Mouse (Mus musculus) ovary, postnatal 36 days (tissue): ENCODE results near the gene Grhl1.
"Not testable (repeated sequence)": the region's sequence is repeated elsewhere in the genome, so short reads cannot be mapped to it uniquely, and the experiment has no call there.

Source experiments
- DNase-seq: peaks from one replicate; pipeline ENCODE4 v3.0.0; 2022; ENCODE audit warnings: low spot score, mixed read lengths

Gene Grhl1

DNA sequence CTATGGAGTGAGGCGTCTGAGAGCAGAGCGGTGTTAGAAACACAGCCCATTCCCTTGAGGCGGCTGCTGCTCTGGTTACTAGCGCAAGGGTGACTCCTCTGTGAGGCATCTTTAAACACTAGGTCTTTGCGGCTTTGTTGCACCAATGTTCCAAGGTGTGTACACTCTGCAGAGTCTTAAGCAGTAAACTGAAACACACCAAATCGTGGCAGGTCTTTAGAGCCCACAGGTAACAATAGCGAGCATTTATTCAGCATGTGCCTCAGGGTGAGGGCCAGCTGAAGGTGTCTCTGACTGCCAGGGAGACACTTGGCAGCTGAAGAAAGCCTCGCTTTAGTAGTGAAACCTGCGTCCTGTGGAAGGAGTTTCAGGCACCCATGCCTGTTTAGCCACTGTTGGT is 20.0 kb downstream of the Grhl1 start:
- no peak for DNase-seq

DNA sequence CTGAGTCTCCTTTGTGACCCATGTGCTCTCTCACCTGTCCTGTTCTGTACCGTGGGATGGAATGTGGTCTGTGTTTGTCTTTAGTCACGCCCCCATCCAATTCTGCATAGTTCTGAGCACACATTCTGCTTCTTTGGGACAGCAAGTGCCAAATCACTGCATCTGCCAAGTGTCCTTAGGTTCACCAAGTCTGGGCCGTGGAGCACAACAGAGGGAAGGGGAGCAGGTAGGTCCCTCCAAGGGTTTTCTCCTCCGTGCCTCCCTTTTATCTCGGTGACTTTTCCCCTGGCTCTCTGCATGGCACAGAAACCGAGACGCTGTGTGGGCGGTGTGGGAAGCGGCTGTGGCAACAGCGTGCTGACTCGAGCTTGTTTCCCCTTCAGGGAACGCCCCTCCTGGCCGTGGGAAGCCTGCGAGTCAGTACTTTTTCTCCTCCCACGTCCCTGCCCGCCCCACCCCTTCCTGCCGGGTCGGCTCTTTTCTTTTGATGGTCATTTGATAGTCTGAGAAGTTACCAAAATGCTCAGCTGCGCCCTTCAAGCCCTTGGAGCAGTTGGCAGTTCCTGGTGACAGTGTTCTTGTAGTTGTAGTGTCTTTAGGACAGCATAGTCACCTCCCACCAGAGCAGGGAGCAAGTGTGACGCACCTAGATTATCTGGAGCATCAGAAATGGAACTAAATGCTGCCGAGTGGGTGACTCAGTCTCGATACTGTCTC is 21.0 kb downstream of the Grhl1 start:
- peak; percentile 79 for DNase-seq

DNA sequence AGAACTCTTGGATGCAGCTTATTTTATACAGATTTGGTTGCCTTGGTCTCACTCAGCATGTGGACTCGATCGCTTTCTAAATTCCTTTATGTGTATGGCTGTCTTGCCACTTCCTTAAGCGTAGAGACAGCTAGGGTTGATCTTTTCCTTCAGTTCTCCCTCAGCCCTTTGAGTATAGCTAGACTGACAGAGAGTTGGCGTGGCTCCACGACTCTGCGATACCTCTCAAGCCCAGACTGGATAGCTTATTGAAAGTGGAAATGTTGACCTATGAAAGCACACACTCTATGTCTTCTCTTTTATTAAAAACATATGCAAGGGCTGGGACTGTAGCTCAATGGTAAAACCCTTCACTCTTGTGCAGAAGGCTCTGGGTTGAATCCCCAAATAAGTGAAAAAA is 25.3 kb downstream of the Grhl1 start:
- no peak for DNase-seq

DNA sequence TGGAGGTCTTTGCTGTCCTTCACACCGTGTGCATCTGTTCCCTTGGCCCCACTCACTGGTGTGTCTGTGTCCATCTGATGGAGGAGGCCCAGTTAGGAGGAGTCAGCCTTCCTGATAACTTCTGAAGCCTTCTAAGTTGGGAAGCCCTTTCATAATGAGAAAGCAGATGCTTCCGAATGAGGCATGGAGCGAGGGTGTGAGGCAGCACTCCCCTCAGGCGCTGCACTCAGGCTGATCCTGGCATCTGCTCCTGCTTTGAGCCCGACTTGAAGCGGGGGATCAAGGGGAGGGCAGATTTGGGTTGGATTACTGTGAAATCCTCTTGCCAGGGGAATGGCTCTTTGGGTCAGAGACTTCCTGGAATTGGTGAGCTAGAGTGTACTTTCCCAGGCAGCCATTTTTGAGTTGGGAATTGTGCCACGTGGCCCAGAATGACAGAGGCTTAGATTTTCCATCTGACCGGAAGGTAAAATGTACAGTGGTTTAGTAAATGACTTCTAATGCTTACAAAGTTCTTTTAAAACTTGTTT is 27.3 kb downstream of the Grhl1 start:
- no peak for DNase-seq

DNA sequence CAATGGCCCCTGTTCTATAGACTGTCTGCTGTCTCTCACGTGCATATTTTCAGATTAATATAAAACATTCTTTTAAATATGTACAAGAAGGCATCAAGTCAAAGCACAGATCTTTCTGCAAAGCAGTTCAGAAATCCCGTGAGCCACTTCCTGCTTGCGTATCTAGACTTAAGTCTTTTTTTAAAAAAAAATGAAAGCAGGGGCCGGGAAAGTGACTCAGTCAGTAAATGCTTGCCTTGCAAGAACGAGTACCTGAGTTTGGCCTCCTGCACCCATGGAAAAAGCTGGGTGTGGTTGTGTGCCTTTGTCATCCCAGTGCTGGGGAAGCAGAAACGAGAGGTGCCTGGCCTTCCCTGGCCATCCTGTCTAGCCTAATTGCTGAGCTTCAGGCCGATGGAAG is 28.0 kb downstream of the Grhl1 start:
- no peak for DNase-seq

DNA sequence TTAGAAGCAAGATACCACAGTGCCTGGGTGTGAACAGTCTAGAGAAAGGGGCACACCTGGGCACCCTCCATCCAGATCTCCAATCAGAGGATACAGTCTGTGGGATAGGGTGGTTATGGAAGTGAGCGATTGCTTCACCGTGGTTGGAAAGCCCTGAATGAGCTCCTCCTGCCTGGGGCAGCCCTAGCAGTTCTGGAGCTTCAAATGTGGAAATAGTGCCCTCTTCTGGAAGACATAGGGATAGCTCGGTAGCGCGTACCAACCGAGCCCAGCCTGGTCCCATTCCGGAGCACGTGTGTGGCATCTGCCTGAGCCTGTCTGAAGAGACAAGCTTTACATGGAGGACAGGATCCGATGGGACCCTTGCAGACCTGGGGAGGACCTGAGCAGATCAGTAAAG is 28.7 kb downstream of the Grhl1 start:
- DNase-seq = peak; percentile 67

DNA sequence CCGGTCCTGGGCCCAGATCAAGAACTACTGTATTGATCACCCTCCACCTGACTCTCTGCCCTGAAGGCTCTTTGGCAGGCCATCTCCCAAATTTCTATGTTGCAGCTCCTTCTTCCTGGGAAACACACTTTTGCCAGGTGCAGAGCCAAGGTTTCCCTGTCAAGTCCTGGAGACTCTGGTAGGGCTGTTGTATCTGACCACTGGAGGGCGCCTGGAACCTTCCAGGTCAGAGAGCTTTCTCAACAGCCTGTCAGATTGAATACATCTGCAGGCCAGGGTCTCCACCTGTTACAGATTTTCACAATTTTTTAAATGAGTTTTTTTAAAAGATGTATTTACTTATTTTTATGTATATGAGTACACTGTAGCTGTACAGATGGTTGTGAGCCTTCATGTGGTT is 31.2 kb downstream of the Grhl1 start:
- DNase-seq = peak; percentile 66

DNA sequence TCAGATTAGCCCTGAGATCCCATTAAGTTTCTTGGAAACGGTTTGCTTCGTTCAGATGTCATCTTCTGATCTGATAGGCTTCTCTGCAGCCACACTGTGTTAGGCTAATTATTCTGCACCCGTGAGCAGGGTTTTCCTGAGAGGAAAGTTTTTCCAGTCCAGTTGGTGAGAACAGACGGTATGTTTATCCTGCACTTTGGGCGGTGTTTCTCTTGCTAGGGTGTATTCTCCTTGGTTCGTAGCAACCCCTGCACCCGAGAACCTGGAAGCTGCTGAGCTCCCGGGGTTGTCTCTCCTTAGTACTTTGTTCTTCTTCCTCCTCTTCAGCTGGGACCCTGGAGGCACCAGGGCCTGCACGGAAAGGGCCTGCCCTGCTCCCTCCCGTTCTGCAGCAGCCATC is 34.1 kb downstream of the Grhl1 start:
- DNase-seq = no peak

DNA sequence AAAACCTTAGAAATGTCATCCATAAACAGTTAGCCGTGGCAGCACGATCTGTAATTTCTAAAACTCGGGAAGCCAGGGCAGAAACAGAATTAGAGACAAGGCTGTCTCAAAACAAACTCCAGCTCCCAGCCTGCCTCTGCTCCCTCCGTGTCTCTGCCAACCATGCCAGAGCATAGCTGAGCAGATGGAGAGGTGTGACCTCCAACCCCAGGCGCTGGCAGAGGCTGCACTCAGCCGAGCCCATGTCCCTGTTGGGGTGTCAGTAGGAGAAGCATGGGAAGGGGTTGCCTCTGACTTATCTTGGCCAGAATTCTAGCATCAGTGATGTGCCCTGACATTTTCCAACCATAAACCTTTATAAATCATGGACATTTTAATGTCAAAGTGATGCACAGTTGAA is 40.5 kb downstream of the Grhl1 start:
- no peak for DNase-seq

DNA sequence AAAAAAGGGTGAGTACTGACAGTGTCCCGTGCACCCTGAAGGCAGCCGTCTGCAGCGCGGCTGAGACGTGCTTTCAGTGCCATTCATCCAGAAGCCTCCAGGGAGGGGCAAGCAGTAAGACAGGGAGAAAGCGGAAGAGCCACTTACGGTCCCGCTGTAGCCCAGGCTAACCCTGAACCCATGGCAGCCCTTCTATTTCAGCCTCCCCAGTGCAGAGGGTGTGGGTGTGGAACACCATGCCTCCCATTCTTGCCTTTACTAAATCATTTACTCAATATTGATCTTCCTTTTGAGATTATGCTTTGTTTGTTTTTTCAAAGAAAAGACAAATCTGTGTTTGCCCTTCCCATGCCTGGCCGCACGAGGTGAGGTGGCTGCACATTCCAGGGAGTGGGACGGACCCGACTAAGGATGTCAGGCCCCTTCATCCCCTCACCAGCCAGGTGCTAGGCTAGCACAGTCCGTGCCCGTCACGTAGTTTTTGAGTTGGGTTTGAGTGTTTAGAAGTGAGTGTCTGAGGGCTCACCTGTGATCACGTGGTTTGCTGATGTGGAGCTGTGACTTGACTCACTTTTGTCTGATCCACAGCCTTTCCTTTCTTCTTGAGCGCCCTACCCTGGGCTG is 42.5 kb downstream of the Grhl1 start:
- no peak for DNase-seq

DNA sequence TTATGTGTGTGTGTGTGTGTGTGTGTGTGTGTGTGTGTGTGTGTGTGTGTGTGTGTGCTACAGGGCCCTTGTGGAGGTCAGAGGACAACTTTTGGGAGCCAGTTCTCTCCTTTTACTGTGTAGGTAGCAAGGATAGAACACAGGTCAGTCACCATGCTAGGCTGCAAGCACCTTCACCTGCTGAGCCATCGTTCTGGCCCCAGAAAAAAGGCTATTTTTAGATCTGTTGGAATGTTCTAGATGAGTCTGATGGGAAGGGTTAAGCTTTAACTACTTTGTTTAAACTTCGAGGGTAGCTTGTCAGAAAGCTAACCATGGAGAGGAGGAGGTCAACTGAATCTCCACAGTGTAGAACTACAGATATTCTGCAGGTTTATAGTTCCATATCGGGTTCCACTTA is 43.1 kb downstream of the Grhl1 start:
- no peak for DNase-seq

DNA sequence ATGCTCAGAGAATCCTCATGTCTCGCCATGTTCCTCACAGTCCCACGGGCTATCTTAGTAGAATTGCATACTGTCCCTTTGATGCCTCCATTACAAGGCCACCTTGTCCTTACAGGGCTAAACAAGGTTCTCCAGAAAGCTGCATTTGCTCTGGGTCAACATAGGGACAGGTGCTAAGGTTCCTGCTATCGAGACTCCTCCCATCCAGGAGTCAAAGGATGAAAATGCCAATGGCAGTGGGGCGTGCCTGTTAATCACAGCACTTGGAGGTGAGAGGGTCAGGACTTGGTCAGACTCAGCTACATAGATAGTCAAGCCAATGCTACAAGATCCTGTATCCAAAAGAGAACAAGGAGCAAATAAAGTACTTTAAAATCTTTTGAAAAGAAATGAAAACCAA is 47.4 kb downstream of the Grhl1 start:
- DNase-seq = no peak

DNA sequence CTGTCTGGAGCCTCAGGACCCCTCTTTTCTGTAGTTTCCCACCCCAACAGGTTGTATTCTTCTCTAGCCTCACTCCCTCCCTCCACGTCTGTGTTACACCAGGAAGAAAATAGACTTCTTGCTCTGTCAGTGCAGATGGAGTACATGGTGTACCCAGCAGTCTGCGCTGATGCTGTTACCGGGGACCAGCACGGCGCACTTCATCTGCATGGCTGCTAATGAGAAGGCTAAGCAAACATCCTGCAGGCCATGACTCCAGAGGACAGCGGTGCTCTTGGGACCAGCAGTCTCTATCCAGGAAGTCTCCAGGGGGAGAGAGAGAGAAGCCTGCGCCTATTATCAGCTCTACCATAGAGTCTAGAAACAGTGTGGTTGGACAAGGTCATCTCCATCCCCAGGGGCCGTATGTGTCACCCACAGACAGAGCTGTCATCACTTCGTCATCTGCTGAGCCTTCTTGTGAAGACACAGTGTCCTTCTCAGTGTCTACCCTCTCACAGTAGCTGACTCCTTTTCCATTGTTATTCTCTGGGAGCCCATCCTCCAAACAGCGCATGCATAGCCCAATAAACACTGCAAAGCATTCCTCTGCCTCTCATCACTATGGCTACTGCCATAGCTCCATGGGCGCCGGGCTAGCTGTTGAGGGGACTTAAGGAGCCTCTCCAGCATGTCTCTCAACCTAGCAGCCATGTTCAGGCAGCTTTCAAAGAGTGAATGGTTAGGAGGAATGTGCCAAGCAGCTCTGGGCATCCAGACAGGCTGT is 51.6 kb downstream of the Grhl1 start:
- DNase-seq = no peak

DNA sequence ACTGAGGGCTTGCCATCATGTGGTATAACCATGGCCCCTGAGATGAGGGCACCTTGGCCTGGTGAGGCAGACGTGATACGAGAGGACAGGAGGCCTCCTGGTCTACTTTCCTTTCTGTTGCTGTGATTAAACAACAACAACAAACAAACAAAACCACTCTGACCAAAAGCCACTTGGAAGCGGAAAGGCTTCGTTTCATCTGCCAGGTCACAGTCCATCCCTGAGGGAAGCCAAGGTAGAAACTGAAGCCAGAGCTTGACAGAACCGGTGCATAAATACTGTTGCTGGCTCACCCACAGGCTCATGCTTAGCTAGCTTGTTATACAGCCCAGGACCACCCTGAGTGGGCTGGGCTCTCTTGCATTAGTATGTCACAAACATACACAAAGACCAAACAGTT is 54.3 kb downstream of the Grhl1 start:
- no peak for DNase-seq

DNA sequence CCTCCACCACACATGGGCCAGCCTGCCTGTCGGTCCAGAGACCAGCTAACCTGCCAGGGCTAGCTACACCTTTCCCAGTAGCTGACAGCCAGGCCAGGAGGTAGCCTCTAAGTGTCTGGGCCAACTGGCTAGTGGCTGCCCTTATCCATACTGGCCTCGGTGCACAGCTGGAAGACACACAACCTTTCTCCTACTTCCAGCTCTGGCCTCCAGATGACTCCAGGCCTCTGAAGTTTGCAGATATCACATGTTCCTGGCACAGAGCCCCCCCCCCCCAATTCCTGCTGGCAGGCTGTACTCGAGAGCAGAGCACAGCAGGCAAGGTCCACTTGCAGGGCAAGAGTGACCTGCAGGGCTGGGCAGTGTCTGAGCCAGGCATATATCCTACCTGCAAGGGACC is 55.1 kb downstream of the Grhl1 start:
- no peak for DNase-seq

DNA sequence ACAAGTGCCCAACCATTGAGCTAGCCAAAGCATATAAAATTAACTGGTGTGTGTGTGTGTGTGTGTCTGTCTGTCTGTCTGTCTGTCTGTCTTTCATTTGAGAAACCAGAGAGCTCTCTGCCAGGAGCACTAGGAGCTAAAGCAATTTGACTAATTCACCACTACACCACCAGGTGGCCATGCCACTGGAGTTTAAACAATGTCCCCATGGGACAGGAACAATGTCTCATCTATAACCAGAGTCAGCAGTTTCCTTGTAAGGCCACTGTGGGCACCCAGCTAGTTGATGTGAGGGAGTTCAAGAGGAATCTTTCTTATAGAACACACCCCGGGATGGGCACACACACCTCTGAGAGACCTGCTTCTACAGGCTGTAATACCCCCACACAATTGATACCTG is 58.1 kb downstream of the Grhl1 start:
- peak; percentile 23 for DNase-seq

DNA sequence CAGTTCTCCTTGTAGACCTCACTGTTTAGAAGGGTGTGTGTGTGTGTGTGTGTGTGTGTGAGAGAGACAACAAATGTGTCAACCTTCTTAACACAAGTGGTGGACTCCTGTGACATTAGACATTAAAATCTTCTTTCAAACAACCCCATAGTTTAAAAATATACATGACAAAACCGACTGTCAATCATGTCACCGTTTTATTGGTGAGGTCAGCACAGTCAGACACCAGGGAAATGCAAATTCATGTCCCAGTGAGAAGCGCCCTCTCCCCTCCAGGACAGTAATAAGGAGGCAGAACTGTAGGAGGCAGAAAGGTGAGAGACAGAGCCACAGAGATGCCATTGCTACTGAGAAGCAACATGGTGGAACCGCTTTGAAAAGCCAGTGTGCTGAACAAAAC is 60.3 kb downstream of the Grhl1 start:
- DNase-seq = no peak

DNA sequence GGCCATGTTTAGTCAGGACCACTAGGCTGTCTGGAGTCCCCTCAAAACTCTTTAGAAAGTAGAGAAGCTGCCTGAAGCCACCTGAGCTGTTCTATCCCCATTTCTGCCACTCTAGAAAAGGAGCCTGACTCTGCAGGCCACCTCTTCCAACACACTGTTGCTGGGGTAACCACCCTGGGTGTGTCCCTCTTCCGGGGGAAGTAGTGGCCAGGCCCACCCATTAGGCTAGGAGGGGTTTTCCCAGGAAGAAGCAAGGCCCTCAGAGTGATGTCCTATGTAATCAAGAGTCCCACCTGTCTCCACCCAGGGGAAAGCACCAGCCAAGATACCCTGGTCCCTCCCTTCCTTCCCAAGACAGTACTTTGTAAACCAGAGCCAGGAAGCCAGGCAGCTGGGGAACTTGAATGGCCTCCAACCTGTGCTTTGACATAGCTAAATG is 61.7 kb downstream of the Grhl1 start:
- no peak for DNase-seq

DNA sequence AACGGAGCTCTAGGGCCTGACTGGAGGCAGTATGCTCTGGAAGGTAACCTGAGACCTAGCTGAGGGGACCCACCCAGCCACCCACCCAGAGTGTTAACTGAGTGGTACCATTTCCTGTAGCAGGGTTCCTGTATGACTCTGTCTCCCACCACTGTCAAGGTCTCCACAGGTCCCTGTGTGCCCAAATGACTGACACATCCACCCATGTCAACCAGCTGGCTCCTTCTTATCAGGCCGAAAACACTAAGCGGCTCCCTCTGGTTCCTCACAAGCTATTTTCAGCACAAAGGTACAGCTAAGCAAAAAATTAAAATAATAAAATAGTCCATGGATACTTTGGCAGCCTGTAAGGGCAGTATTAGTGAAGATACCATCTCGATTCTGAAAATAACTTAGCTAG is 62.1 kb downstream of the Grhl1 start:
- no peak for DNase-seq

DNA sequence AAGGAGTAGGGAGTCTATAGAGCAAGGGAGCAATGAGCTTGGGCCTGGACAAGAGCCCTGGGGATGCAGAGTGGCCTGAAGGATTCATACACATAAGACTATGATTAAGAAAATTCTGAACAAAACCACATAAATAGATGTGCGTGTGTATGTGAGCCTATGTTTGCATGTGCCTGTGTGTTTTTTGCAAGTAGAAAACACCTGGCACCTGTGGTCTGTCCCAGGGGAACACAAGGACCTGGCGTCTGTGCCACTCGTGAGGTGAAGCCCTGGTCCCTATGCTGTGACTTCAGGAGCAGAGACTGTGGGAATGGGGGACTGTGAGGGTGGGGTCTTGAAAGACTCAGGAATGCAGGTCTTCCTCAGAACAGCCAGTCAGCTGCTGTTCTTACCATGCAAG is 62.6 kb downstream of the Grhl1 start:
- no peak for DNase-seq

DNA sequence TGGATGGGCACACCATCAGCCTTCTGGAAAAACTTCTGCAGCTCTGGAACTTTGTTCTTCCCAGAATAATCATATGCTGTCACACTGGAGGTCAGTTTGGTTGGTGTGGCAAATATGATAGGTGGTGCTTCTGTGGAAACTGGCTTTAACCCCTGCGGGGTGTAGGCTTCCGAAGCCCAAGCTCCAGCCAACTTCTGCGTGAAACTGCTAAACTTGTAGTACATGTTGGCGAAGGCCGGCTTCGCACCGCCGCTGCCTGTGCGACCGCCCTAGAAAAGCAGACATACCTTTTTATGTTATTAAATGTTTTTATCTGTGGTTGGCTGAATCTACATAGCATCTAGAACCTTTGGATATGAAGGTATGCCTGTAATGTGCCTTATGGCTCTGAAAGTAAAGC is 66.7 kb downstream of the Grhl1 start:
- DNase-seq = not testable (repeated sequence)

DNA sequence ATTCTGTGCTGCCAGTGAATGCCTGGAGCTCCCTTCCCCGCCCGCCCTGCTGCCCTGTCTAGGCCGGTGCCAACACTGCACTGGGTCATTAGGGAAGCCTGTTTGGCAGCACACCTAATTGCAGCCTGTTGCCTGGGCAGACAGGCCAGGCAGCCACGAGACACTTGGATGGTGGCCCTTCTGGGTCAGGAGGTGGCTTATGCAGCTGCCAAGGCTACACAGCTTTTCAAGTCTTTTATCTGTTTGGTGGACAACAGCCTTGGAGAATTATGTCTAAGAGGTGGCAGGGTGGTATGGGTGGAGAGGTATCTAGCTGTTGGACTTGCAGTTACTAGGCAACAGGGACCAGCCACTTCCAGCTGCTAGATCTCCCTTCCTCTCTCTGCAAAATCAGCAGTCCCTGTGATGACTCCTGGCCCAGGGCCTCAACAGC is 70.3 kb downstream of the Grhl1 start:
- peak; percentile 79 for DNase-seq

DNA sequence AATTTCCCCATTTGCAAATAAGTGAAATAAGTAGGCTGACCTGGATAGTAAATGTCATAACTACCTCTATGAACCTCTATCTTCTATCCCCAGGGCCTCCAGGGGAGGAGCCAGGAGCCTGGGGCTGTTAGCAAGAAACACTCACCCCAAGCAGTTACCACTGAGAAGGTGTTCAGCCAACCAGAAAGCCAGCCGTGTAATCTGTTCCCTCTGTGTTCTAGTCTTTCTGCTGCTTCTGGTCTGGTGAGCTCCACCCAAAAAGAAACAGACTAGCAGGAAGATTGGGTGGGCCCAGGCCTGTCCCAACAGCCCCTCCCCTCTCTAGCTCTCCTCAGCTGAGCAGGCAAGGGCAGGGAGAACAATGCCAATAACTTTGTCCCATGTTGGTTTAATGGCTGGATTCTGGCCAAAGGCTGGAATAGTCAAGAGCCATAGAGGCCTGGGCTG is 72.1 kb downstream of the Grhl1 start:
- no peak for DNase-seq
